Mouse (Mus musculus) heart, postnatal 0 days (tissue): ENCODE results near the gene Trim63. TPM values are rescaled to one million over a fixed set of nuclear protein-coding genes. Genes with fewer than 3 reads are reported as not detected.

ENCODE experiments used
- ATAC-seq: fragments of 200-750 bp; cut with Nextera tagmentation; 2 replicates; pipeline ENCODE4 v1.8.0; 2017; ENCODE audit warnings: low read depth, moderate number of reproducible peaks, moderate library complexity; ENCODE audit not compliant: insufficient read depth
- DNase-seq: peaks from one replicate; pipeline ENCODE4 v3.0.0-alpha.2; 2016; ENCODE audit warnings: low spot score
- H3K27ac ChIP-seq: fragments of 300-500 bp; sonication (generic); 2 replicates; pipeline ENCODE4 v1.5.1; 2014; ENCODE audit warnings: low read depth, mild to moderate bottlenecking
- H3K27me3 ChIP-seq: fragments of 300-500 bp; sonication (generic); 2 replicates; pipeline ENCODE4 v1.6.1; 2014; ENCODE audit warnings: low read length, mixed read lengths; ENCODE audit not compliant: control insufficient read depth, insufficient read depth
- H3K36me3 ChIP-seq: fragments of 300-500 bp; sonication (generic); replicated peaks from 2 replicates; pipeline ENCODE4 v1.6.1; 2014; ENCODE audit warnings: low read length, mixed read lengths; ENCODE audit not compliant: control insufficient read depth, insufficient read depth
- H3K4me1 ChIP-seq: fragments of 300-500 bp; sonication (generic); 2 replicates; pipeline ENCODE4 v1.6.1; 2014; ENCODE audit warnings: antibody characterized with exemption; ENCODE audit not compliant: control insufficient read depth, insufficient read depth
- H3K4me2 ChIP-seq: fragments of 300-500 bp; sonication (generic); 2 replicates; pipeline ENCODE4 v1.6.1; 2014; ENCODE audit warnings: low read depth, mild to moderate bottlenecking, low read length, moderate library complexity
- H3K4me3 ChIP-seq: fragments of 300-500 bp; sonication (generic); 2 replicates; pipeline ENCODE4 v1.5.1; 2014; ENCODE audit warnings: low read depth, low read length
- H3K9ac ChIP-seq: fragments of 300-500 bp; sonication (generic); replicated peaks from 2 replicates; pipeline ENCODE4 v1.6.1; 2014; ENCODE audit warnings: low read depth, low read length, mixed read lengths
- H3K9me3 ChIP-seq: fragments of 300-500 bp; sonication (generic); replicated peaks from 2 replicates; pipeline ENCODE4 v1.6.1; 2016; ENCODE audit warnings: low read length; ENCODE audit not compliant: control insufficient read depth
- CTCF ChIP-seq: IDR thresholded peaks from 2 replicates; pipeline ENCODE4 v1.5.1; 2016; ENCODE audit warnings: antibody characterized with exemption, control low read depth, low read depth
- EP300 ChIP-seq: IDR thresholded peaks from 2 replicates; pipeline ENCODE4 v1.6.1; 2016; ENCODE audit warnings: antibody characterized with exemption, low read depth
- WGBS: fragments of 180-500 bp; shearing (Covaris S2); extraction: QIAGEN DNeasy Blood & Tissue Kit; methylation state at CpG from one replicate; pipeline ENCODE4 v1.1.7; 2014; 5-methylcytosine and 5-hydroxymethylcytosine counted together
- polyA plus RNA-seq: library from polyadenylated mRNA; unstranded; fragments of >200 nt; fragmentation: Nextera tagmentation; extraction: Ambion mirVana; gene quantifications from 2 replicates; pipeline ENCODE4 v1.2.1, GENCODE M21; 2015
- total RNA-seq: library from RNA; depleted of rRNA; stranded (reverse); fragments of >200 nt; gene quantifications from 2 replicates; pipeline ENCODE4 v1.2.3, GENCODE M21; 2014; ENCODE audit warnings: low replicate concordance

Trim63 gene
- total and polyA plus RNA-seq, 2 experiments from 2014 or later, result 170 to 281 TPM

DNA sequence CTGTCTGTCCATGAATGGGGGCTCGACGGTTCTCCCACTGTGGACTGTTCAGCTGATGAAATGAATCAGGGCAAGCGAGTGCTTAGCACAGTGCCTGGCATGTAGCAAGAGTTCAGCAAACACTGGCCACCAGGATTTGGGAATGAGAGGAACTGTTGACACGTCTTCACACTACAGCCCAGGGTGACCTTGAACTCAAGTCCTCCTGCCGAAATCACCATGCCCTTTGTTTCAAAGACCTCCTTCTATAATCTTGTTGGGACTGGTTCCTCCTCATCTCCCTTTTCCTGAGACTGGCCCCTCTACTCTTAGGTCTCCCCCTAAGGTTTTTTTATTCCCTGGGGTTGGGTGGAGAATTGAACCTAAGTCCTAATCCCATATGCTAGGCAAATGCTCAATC is 2.6 kb upstream of the Trim63 start:
- Histone ChIP-seq H3K27me3 (no peaks in the 10 kb centered on the region), H3K4me2 (no peak overlapping the region), H3K9ac (no peak overlapping the region), H3K9me3 (no peaks in the 10 kb centered on the region), H3K27ac (no peak overlapping the region), H3K4me3 (no peak overlapping the region), H3K36me3 (no peaks in the 10 kb centered on the region), H3K4me1 (peaks cover 12% of the 10 kb centered on the region)
- no peak for DNase-seq
- TF ChIP-seq CTCF, result no peak
- WGBS, result 80% methylated on average over 5 of the region's 5 CpGs
- ATAC-seq, result no peak

DNA sequence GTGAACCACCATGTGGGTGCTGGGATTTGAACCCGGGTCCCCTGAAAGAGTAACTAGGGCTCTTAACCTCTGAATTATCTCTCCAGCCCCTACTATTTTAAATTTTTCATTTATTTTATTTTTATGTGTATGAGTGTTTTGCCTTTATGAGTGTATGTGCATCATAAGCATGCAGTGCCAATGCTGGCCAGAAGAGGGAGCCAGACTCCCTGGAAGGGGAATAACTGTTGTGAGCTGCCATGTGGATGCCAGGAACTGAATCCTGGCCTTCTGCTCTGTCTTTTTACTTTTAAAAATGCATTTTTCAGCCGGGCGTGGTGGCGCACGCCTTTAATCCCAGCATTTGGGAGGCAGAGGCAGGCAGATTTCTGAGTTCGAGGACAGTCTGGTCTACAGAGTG is 2.0 kb upstream of the Trim63 start:
- Histone ChIP-seq H3K27me3 (no peaks in the 10 kb centered on the region), H3K4me1 (peaks cover 12% of the 10 kb centered on the region; the same call in 1 of the 2 replicates), H3K36me3 (peaks cover 5% of the 10 kb centered on the region; the same call in 1 of the 2 replicates), H3K4me3 (no peak overlapping the region), H3K9ac (no peak overlapping the region), H3K27ac (no peak overlapping the region), H3K9me3 (no peaks in the 10 kb centered on the region), H3K4me2 (no peak overlapping the region)
- ATAC-seq (no peak), DNase-seq (no peak)
- peak; percentile 34 for TF ChIP-seq CTCF
- TF ChIP-seq EP300, result no peak
- WGBS, result 96% methylated on average over 6 of the region's 6 CpGs

DNA sequence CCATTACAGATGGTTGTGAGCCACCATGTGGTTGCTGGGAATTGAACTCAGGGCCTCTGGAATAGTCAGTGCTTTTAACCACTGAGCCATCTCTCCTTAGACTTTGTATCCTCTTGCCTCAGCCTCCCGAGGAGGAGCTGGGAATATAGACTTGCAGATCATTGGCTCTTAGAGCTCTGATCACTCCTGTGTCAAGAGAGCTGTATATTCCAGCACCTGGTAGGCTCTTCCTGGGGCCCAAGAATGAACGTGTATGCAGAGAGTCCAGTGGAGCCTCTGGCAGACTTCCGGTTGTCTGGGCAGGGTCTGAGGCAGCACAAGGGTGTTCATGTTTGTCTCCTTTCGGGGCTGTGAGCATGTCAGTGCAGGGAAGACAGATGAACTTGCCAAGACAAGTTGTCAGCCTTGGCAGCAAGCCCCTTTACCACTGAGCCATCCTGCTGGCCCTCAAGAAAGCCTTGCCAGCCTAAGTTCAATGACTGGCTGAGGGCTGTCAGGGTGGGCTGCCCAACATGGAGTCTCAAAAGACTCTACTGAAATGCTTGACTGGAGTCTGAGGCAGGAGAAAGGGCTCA is 752 bp upstream of the Trim63 start:
- H3K27ac ChIP-seq, result peak overlapping the region; percentile 94
- TF ChIP-seq CTCF, result no peak

DNA sequence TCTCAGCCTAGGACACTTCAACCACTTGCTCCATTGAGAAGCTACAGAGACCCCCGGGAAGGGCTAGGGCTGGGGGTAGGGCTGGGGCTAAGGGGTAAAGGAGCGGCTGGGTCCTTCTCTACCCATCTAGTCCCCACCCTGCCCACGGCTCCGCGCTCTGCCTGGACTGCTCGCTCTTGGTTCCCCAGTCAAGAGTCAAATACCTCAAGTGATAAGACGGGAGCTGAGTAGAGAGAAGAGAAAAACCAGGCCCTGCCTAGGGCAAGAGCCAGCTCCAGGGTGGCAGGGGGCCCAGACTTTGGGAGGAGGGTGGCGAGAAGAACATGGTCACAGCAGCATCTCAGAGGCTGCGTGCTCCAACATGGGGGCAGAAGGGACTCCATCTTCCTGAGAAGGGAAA is 550 bp downstream of the Trim63 start:
- Histone ChIP-seq H3K36me3 (peaks cover 15% of the 10 kb centered on the region; the same call in 1 of the 2 replicates), H3K9me3 (no peaks in the 10 kb centered on the region), H3K4me1 (peaks cover 28% of the 10 kb centered on the region), H3K4me3 (peak overlapping the region; percentile 63), H3K27me3 (no peaks in the 10 kb centered on the region), H3K9ac (peak overlapping the region; percentile 59), H3K27ac (peak overlapping the region; percentile 94), H3K4me2 (peak overlapping the region; percentile 63)
- DNase-seq (peak; percentile 82), ATAC-seq (peak; percentile 86)
- TF ChIP-seq CTCF (no peak; the same call in 1 of the 2 replicates), EP300 (0 out of 2 replicates have a peak, but pooled peaks have one; percentile 35)
- 19% methylated on average over 9 of the region's 9 CpGs for WGBS

More for the DNA sequence above, 752 bp upstream of the Trim63 start:
- Histone ChIP-seq H3K9me3 (no peaks in the 10 kb centered on the region), H3K27me3 (no peaks in the 10 kb centered on the region), H3K4me1 (peaks cover 21% of the 10 kb centered on the region), H3K4me2 (peak overlapping the region; percentile 63; the same call in 1 of the 2 replicates), H3K4me3 (no peak overlapping the region), H3K9ac (no peak overlapping the region), H3K36me3 (peaks cover 8% of the 10 kb centered on the region; the same call in 1 of the 2 replicates)
- WGBS, result 59% methylated on average over 4 of the region's 4 CpGs
- ATAC-seq (no peak), DNase-seq (no peak)

DNA sequence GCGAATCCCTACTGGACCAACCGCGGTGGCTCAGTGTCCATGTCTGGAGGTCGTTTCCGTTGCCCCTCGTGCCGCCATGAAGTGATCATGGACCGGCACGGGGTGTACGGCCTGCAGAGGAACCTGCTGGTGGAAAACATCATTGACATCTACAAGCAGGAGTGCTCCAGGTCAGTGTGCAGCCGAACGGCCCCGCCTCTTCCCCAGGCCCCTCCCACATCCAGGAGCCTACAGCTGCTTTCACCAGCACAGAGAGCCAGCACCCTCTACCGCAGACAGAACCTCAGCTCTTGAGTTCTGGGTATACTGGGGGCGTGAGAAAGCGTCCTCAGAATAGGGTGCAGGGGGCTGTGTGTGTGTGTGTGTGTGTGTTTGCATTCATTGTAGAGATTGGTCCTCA is 1.5 kb downstream of the Trim63 start:
- Histone ChIP-seq H3K4me3 (peak overlapping the region; percentile 63), H3K9me3 (no peaks in the 10 kb centered on the region), H3K27me3 (no peaks in the 10 kb centered on the region), H3K9ac (peak overlapping the region; percentile 59), H3K36me3 (peaks cover 19% of the 10 kb centered on the region), H3K4me1 (peaks cover 28% of the 10 kb centered on the region), H3K4me2 (peak overlapping the region; percentile 63), H3K27ac (peak overlapping the region; percentile 94)
- ATAC-seq (peak; percentile 36), DNase-seq (peak; percentile 69)
- 22% methylated on average over 16 of the region's 16 CpGs for WGBS
- TF ChIP-seq EP300 (no peak), CTCF (peak; percentile 38)

DNA sequence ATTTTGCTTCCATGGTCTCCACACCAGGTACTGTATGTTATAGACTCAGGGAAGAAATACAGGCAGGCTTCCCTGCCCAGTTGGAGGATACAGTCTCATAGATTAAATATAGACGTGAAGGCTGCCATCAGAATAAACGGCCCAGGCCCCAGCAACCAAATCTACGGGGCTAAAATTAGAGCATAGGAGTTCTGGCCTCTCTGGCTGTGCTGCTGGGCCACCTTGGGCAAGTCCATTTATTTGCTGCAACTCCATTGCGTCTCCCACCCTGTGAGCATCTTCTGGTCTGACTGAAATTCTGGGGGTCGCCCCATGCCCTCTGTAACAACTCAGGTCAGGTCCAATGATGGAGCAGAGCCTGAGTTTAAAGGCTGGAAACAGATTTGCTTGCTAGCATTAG is 4.2 kb downstream of the Trim63 start:
- no peak for ATAC-seq
- Histone ChIP-seq H3K4me1 (peaks cover 28% of the 10 kb centered on the region), H3K27me3 (no peaks in the 10 kb centered on the region), H3K9me3 (no peaks in the 10 kb centered on the region), H3K4me2 (peak overlapping the region; percentile 63), H3K36me3 (peaks cover 43% of the 10 kb centered on the region), H3K9ac (0 out of 2 replicates have a peak overlapping the region, but pooled peaks have one; percentile 22), H3K4me3 (peak overlapping the region; percentile 15; the same call in 1 of the 2 replicates), H3K27ac (peak overlapping the region; percentile 32)
- DNase-seq, result no peak
- TF ChIP-seq EP300, result no peak
- no peak for TF ChIP-seq CTCF
- 47% methylated on average over 5 of the region's 5 CpGs for WGBS
